Mouse (Mus musculus): ENCODE measurements at regions not wholly inside any gene's neighbourhood (a gene's known extent, or its start where the extent isn't known, plus 50 kb on each side); places are given as distances from the start of the nearest gene placed in this dataset.

DNA sequence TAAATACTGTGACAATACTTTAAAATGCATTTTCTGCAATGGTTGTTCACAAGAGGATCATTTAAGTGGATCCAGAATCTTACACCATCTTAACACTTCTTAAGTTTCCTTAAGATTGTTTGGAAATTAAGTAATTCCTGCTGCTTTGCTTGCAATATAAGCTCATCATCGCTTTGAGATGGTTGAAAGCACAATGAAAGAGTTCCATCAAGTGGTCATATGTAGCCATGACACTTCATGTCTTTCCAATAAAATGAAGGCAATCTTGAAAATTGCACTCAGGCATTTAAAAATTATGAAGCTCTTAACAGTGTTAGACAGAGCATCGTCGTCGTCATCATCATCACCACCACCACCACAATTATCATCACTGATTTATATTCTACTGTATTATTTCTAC, 223.8 kb downstream of the Lipi start:
- Histone ChIP-seq H3K4me3 (no peak overlapping the region), H3K36me3 (no peaks in the 10 kb centered on the region), H3K27me3 (no peaks in the 10 kb centered on the region), H3K4me1 (replicated peaks) (peaks cover 8% of the 10 kb centered on the region), H3K9ac (no peak overlapping the region), H3K9me3 (no peaks in the 10 kb centered on the region), H3K4me2 (no peak overlapping the region), H3K27ac (no peak overlapping the region)
- 78% methylated on average over 4 of the region's 4 CpGs for WGBS
- no peak for ATAC-seq (ENCODE audit: low FRiP score)

DNA sequence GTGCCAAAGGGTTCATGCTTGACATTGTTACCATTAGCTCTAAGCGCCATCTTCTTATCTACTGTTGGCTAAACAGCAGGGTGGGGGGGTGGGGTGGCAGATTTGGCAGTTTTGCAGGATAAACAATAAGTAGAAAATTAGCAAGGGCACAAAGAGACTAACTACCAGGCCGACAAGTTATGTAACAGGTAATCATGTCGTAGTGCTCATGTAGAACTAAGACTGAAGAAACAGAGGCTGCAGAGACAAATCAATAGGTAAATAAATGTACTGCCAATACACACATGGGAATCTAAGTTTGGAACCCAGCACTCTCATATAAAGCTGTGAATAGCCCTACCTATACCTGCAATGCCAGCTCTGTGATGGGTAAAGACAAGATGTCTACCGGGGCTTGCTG, 225.1 kb downstream of the Lipi start:
- no peak overlapping the region for H3K4me2 ChIP-seq
- WGBS, result 91% methylated on average over 4 of the region's 4 CpGs
- no peak for ATAC-seq (ENCODE audit: low FRiP score)

DNA sequence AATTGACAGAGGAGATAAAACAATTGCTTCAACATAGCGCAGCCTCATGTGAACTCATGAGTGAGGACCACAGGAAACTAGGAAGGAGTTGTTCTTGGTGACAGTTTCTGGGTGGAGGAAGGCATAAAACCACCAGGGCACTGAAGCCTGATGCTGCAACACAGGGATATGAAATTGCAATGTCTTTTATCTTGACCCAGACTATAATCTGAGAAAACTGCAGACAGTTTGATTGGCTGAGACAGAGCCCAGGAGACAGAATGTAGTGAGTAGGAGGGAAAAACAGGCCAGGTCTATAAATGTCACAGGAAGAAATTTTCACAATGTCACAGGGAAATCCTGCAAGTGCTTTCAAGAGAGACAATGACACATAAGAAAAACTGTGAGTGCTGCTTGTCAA, 232.5 kb downstream of the Lipi start:
- Histone ChIP-seq H3K9ac (no peak overlapping the region), H3K4me3 (no peak overlapping the region), H3K4me1 (replicated peaks) (no peaks in the 10 kb centered on the region), H3K27me3 (no peaks in the 10 kb centered on the region), H3K27ac (no peak overlapping the region), H3K9me3 (no peaks in the 10 kb centered on the region), H3K4me2 (no peak overlapping the region), H3K36me3 (no peaks in the 10 kb centered on the region)
- WGBS, result 91% methylated on average over 1 of the region's 1 CpGs
- ATAC-seq (ENCODE audit: low FRiP score), result no peak

More for the DNA sequence above, 225.1 kb downstream of the Lipi start:
- Histone ChIP-seq H3K4me1 (replicated peaks) (peaks cover 8% of the 10 kb centered on the region), H3K36me3 (no peaks in the 10 kb centered on the region), H3K9ac (no peak overlapping the region), H3K9me3 (no peaks in the 10 kb centered on the region), H3K27me3 (no peaks in the 10 kb centered on the region), H3K4me3 (no peak overlapping the region), H3K27ac (no peak overlapping the region)

DNA sequence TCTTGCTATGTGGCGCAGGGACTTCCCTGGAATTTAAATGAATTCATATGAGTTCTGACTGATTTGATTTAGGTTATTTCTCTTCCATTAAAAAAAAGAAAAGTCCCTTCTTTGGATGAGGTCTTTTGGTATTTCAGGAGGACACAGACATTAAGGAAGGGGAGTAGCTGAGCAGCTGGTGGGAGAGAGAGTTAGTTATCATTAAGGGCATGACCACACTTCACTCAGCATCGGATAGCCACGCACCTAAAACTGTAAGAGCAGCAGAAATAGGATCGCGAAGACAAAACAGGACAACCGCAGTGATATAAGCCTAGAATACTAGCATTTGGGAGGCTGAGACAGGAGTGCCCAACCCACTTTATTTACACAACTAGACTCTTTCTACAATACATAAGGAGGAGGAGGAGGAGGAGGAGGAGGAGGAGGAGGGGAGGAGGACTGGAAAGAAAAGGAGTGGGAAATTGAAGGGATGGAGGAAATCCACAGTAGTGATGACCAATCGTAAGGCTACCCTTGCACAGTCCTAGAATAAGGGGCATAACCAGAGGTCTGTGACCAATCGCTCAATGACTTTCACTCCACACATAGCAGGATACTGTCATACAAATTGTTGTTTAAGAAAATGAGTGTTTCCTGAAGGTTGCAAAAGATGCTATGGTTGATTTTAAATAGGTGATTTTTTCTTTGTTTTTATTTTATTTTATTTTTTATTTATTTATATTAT, 241.5 kb downstream of the Lipi start:
- Histone ChIP-seq H3K9ac (no peak overlapping the region), H3K36me3 (no peaks in the 10 kb centered on the region), H3K4me1 (replicated peaks) (no peaks in the 10 kb centered on the region), H3K9me3 (no peaks in the 10 kb centered on the region), H3K4me3 (no peak overlapping the region), H3K27me3 (no peaks in the 10 kb centered on the region), H3K27ac (no peak overlapping the region), H3K4me2 (no peak overlapping the region)
- no peak for ATAC-seq (ENCODE audit: low FRiP score)
- 92% methylated on average over 8 of the region's 8 CpGs for WGBS

DNA sequence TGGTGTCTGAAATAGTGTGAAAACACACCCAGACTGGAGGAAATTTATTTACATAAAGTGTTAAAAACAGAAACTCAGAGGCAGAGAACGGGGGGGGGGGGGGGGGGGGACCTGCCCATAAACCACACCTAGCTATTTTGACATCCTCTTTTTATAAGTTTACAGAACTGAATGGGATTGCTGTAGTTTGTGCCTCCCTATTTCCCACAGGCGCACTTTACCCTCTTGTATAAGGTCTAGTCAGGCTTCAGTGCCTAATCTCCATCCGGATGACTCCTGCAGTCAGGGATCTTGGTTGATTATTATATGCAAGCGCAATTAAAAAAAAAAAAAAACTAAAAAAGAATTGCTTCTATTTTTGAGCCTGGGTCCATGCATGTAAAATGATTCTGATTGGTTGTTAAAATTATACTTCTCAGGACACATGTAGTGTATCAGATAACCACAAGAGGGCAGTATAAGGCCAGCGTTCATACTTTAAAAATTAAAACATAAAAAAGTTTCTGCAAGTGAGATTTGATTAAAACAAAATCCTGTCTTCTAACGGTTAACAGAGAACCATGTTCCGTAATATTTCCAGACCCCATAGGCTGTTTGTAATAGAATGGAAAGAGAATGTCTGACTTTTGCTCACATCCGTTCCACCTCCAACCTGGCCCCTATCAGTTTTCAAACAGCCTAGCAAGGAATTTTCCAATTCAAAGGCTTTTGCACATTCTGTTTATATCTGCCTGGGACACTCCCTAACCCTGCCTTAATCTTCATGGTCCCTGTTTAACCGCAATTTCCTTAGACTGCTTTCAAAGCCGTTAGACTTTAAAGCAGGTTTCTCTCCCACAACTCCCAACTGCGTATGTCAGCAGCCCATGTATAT, 242.6 kb downstream of the Lipi start:
- ATAC-seq (ENCODE audit: low FRiP score), result no peak

DNA sequence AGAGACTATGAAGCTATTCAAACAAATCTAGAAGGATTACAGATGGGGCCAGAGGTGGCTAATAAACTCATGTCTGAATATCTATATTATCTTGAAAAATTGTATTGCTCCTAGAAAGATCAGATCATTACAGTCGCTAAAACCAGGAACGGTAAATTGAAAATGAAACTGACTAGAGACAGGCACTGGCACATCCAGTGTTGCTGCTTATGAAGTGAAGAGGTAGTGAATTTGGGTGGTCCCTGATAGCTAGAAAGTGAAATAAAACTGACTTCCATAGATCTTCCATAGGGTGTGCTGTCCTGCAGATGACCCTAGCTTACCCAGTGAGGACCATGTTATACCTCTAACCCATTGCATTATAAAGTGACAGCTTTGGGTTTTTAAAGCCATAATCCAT, 251.6 kb downstream of the Lipi start:
- ATAC-seq (ENCODE audit: low FRiP score), result no peak
- 91% methylated on average over 2 of the region's 2 CpGs for WGBS
- no peak overlapping the region for H3K4me2 ChIP-seq
- H3K9me3 ChIP-seq, result no peaks in the 10 kb centered on the region
- H3K4me3 ChIP-seq, result no peak overlapping the region
- H3K9ac ChIP-seq, result no peak overlapping the region
- no peaks in the 10 kb centered on the region for H3K27me3 ChIP-seq
- H3K4me1 ChIP-seq (replicated peaks), result no peaks in the 10 kb centered on the region
- no peaks in the 10 kb centered on the region for H3K36me3 ChIP-seq
- H3K27ac ChIP-seq, result no peak overlapping the region

More for the DNA sequence above, 242.6 kb downstream of the Lipi start:
- no peaks in the 10 kb centered on the region for H3K4me1 ChIP-seq (replicated peaks)
- H3K9ac ChIP-seq, result no peak overlapping the region
- no peak overlapping the region for H3K27ac ChIP-seq
- H3K27me3 ChIP-seq, result no peaks in the 10 kb centered on the region
- H3K36me3 ChIP-seq, result no peaks in the 10 kb centered on the region
- H3K4me3 ChIP-seq, result no peak overlapping the region
- no peaks in the 10 kb centered on the region for H3K9me3 ChIP-seq
- WGBS, result 51% methylated on average over 11 of the region's 11 CpGs
- no peak overlapping the region for H3K4me2 ChIP-seq

DNA sequence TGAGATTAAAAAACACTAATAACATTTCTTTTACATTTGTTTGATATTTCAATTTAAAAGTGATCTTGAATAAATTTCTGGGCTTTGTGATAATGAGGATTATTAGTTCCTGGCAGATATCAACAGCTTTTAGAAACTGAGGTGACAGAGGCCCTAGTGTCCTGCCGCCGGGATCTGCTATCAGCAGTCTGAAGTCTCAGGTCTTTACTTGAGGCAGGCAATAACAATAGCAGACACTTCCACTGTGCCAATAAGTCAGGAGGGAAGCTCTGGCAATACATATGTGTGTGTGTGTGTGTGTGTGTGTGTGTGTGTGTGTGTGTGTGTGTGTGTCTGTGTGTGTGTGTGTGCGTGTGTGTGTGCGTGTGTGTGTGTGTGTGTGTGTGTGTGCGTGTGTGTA, 252.1 kb downstream of the Lipi start:
- Histone ChIP-seq H3K27me3 (no peaks in the 10 kb centered on the region), H3K4me3 (no peak overlapping the region), H3K4me1 (replicated peaks) (no peaks in the 10 kb centered on the region), H3K27ac (no peak overlapping the region), H3K36me3 (no peaks in the 10 kb centered on the region), H3K9me3 (no peaks in the 10 kb centered on the region), H3K4me2 (no peak overlapping the region), H3K9ac (no peak overlapping the region)
- ATAC-seq (ENCODE audit: low FRiP score), result no peak
- 79% methylated on average over 5 of the region's 5 CpGs for WGBS

DNA sequence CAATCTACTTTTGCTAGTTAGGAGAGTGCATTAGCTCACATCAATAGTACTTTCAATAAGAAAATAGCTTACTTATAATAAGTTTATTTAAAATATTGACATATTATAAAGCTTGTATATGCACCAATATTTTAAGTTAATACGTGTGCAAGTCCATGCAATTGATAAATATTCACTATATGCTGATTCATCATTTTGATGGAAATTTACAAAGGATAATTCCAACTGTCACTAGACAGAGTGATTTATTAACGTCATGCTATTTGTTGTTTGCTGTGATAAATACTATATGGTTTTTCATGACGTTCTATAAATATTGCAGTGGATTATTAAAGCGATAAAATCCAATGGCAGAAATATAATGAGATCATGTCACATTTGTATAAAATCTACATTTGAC, 253.0 kb downstream of the Lipi start:
- Histone ChIP-seq H3K27ac (no peak overlapping the region), H3K9me3 (no peaks in the 10 kb centered on the region), H3K4me3 (no peak overlapping the region), H3K4me1 (replicated peaks) (no peaks in the 10 kb centered on the region), H3K4me2 (no peak overlapping the region), H3K27me3 (no peaks in the 10 kb centered on the region), H3K9ac (no peak overlapping the region), H3K36me3 (no peaks in the 10 kb centered on the region)
- ATAC-seq (ENCODE audit: low FRiP score), result no peak
- WGBS, result 78% methylated on average over 4 of the region's 4 CpGs

- Histone ChIP-seq H3K27me3 (no peaks in the 10 kb centered on the region), H3K4me3 (no peak overlapping the region), H3K4me2 (no peak overlapping the region), H3K27ac (no peak overlapping the region), H3K9ac (no peak overlapping the region), H3K36me3 (no peaks in the 10 kb centered on the region), H3K9me3 (no peaks in the 10 kb centered on the region), H3K4me1 (replicated peaks) (no peaks in the 10 kb centered on the region)
- 82% methylated on average over 1 of the region's 1 CpGs for WGBS
- ATAC-seq (ENCODE audit: low FRiP score), result no peak
Observed at GRCm38 (mm10) chr16:75325296-75325695, 260.6 kb downstream of the Lipi start.

DNA sequence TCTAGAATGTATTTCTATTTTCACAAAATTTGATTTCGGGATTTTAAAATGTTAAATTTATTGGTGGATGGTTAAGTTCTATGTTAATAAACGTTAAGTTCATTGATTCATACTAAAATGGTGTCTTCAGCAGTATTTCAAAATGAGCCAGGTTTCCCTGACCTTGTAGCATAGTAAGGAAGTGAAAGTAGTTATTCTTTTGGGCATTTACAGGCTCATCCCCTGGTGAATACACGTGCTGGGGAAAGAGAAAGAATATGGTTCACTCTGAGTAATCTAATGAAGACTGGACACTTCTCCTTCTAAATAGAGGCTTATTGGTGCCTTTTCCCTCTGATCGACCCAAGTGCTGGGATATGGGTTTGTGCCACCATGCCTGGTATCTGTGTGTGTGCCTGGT, 281.1 kb downstream of the Lipi start:
- Histone ChIP-seq H3K9ac (no peak overlapping the region), H3K27me3 (no peaks in the 10 kb centered on the region), H3K27ac (no peak overlapping the region), H3K36me3 (no peaks in the 10 kb centered on the region), H3K4me3 (no peak overlapping the region), H3K4me2 (no peak overlapping the region), H3K9me3 (no peaks in the 10 kb centered on the region), H3K4me1 (replicated peaks) (no peaks in the 10 kb centered on the region)
- 83% methylated on average over 4 of the region's 4 CpGs for WGBS
- ATAC-seq (ENCODE audit: low FRiP score), result no peak

GRCm38 (mm10) chr16:75297416-75297815, 288.4 kb downstream of the Lipi start:
- no peak overlapping the region for H3K9ac ChIP-seq
- H3K4me3 ChIP-seq, result no peak overlapping the region
- no peaks in the 10 kb centered on the region for H3K9me3 ChIP-seq
- no peaks in the 10 kb centered on the region for H3K4me1 ChIP-seq (replicated peaks)
- H3K36me3 ChIP-seq, result no peaks in the 10 kb centered on the region
- no peak overlapping the region for H3K27ac ChIP-seq
- no peak for ATAC-seq (ENCODE audit: low FRiP score)
- H3K27me3 ChIP-seq, result no peaks in the 10 kb centered on the region
- no peak overlapping the region for H3K4me2 ChIP-seq
- 98% methylated on average over 3 of the region's 3 CpGs for whole genome bisulfite sequencing

DNA sequence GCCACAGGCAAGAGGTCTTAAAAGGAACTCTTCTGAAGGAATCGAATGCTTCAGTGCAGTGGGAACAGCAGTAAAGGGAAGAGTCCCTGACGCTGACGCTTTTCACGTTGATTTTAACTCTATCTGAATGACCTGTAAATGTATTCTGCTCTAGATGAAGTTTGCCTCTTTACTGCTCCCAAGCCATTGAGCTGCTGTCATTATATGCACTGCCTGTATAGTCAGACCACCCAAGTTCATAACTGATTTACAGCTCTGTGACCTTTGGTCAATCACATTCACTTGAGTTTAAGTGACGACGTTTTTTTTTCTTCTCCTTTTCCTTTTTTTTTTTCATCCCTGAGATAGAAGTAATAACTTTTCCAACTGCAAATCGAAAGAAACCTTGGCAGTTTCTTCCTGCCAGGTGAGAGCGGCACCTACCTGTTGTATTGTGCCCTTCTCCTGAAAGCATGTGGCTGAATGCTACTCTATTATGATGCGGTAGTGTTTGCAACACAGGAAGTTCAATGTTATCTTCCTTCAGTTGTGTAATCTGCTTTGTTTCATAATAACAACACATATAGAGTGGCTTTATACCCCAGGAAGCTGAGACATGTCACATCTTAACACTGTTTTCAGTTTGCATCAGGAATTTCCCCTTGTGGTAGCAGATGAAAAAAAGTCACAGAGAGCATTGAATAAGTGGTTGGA, 293.0 kb downstream of the Lipi start:
- Histone ChIP-seq H3K4me1 (replicated peaks) (no peaks in the 10 kb centered on the region), H3K36me3 (no peaks in the 10 kb centered on the region), H3K9me3 (no peaks in the 10 kb centered on the region), H3K9ac (no peak overlapping the region), H3K4me3 (no peak overlapping the region), H3K27ac (no peak overlapping the region), H3K27me3 (no peaks in the 10 kb centered on the region), H3K4me2 (no peak overlapping the region)
- WGBS, result 75% methylated on average over 9 of the region's 9 CpGs
- ATAC-seq (ENCODE audit: low FRiP score), result no peak

All from hindbrain, embryonic 13.5 days (tissue).